Mouse (Mus musculus) embryonic facial prominence, embryonic 10.5 days (tissue): ENCODE data around the gene Csnk2a1. TPM values are rescaled to one million over a fixed set of nuclear protein-coding genes. Genes with fewer than 3 reads are reported as not detected.
"Not testable (repeated sequence)": the region's sequence is repeated elsewhere in the genome, so short reads cannot be mapped to it uniquely, and the experiment has no call there.

ENCODE experiments used
- DNase-seq: peaks from one replicate; pipeline ENCODE4 v3.0.0-alpha.2; 2017; ENCODE audit warnings: low spot score
- H3K27ac ChIP-seq: fragments of 300-500 bp; sonication (generic); replicated peaks from 2 replicates; pipeline ENCODE4 v1.5.1; 2016; ENCODE audit warnings: mild to moderate bottlenecking
- H3K27me3 ChIP-seq: fragments of 300-500 bp; sonication (generic); replicated peaks from 2 replicates; pipeline ENCODE4 v1.6.1; 2016; ENCODE audit warnings: low read depth, mild to moderate bottlenecking; ENCODE audit not compliant: poor library complexity, severe bottlenecking
- H3K36me3 ChIP-seq: fragments of 300-500 bp; sonication (generic); replicated peaks from 2 replicates; pipeline ENCODE4 v1.6.1; 2016; ENCODE audit warnings: mild to moderate bottlenecking, moderate library complexity
- H3K4me1 ChIP-seq: fragments of 300-500 bp; sonication (generic); 2 replicates; pipeline ENCODE4 v1.6.1; 2016
- H3K4me3 ChIP-seq: fragments of 300-500 bp; sonication (generic); 2 replicates; pipeline ENCODE4 v1.5.1; 2016; ENCODE audit warnings: mild to moderate bottlenecking, moderate library complexity
- H3K9me3 ChIP-seq: fragments of 300-500 bp; sonication (generic); 2 replicates; pipeline ENCODE4 v1.6.1; 2016; ENCODE audit warnings: mild to moderate bottlenecking
- WGBS: fragments of 180-500 bp; shearing (Covaris S2); methylation state at CpG from one replicate; pipeline ENCODE4 v1.1.7; 2016; 5-methylcytosine and 5-hydroxymethylcytosine counted together
- polyA plus RNA-seq: library from polyadenylated mRNA; unstranded; fragments of >200 nt; fragmentation: Nextera tagmentation; extraction: Ambion mirVana; gene quantifications from 2 replicates; pipeline ENCODE4 v1.2.1, GENCODE M21; 2016

Gene Csnk2a1
- polyA plus RNA-seq, 1 experiment from 2014 or later: 77.8 TPM

DNA sequence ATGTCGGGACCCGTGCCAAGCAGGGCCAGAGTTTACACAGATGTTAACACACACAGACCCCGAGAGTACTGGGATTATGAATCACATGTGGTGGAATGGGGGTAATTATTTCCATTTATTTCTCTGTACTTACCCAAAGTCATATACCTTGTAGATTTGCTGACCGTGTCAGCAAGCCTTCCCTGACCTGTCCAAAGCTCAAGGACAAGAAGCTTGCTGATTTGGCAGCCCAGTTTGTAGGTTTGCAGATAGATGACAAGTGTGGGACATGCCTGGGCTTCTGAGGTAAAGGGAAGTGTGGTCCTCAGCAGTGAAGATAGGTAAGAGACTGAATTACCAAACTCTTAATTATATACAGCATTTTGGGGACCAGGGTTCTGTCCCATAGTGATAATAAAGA, 23.9 kb downstream of the Csnk2a1 start:
- Histone ChIP-seq H3K27ac (no peak overlapping the region), H3K9me3 (no peaks in the 10 kb centered on the region), H3K4me3 (no peak overlapping the region), H3K4me1 (no peaks in the 10 kb centered on the region), H3K27me3 (no peaks in the 10 kb centered on the region), H3K36me3 (peaks cover 51% of the 10 kb centered on the region)
- DNase-seq: no peak
- 77% methylated on average over 4 of the region's 4 CpGs for WGBS

DNA sequence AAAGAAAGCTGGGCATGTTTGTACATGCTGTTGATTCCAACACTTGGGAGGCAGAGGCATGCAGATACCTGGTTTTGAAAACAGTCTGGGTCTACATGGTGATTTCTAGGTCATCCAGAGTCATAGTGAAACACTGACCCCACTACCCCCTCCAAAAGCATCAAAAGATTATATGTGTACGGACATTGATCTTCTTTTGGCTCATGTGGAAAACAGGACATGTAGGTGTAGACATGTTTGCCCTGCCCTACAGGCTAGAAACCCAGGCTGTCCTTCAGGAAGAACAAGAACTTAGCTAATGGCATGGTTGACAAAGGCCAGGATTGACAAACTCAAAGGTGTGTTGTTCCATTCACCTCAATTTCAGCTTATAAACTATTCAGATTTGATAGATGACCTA, 33.1 kb downstream of the Csnk2a1 start:
- DNase-seq: no peak
- H3K4me3 ChIP-seq: no peak overlapping the region
- H3K27me3 ChIP-seq: no peaks in the 10 kb centered on the region
- H3K4me1 ChIP-seq: no peaks in the 10 kb centered on the region
- H3K27ac ChIP-seq: no peak overlapping the region
- 85% methylated on average over 1 of the region's 1 CpGs for WGBS
- peaks cover 85% of the 10 kb centered on the region for H3K36me3 ChIP-seq
- no peaks in the 10 kb centered on the region for H3K9me3 ChIP-seq

DNA sequence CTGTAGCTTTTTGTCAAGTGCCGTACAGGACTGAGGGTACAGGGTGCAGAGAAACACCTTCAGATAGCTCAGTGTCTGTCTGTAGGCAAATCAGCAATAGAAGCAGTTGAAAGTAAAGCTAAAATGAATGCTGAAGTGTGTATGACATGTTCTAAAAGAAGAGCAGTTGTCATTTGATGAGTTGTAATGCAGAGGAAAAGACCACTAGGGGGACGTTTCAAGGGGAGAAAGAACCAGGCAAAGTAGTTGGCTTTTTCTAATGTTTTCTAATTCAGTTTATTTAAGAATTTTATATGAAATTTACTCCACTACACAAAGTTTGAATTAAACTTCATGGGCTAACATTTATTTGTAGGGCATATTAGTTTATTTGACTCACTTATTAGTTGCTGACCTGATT, 47.0 kb downstream of the Csnk2a1 start:
- H3K9me3 ChIP-seq: no peaks in the 10 kb centered on the region
- DNase-seq: no peak
- H3K4me1 ChIP-seq: no peaks in the 10 kb centered on the region
- H3K27ac ChIP-seq: no peak overlapping the region
- 85% methylated on average over 2 of the region's 2 CpGs for WGBS
- no peaks in the 10 kb centered on the region for H3K27me3 ChIP-seq
- peaks cover 90% of the 10 kb centered on the region for H3K36me3 ChIP-seq
- no peak overlapping the region for H3K4me3 ChIP-seq

- DNase-seq: no peak
- H3K27me3 ChIP-seq: no peaks in the 10 kb centered on the region
- no peak overlapping the region for H3K4me3 ChIP-seq
- H3K4me1 ChIP-seq: no peaks in the 10 kb centered on the region
- peaks cover 88% of the 10 kb centered on the region for H3K36me3 ChIP-seq
- WGBS: 91% methylated on average over 3 of the region's 3 CpGs
- no peaks in the 10 kb centered on the region for H3K9me3 ChIP-seq
- no peak overlapping the region for H3K27ac ChIP-seq
These were observed 54.8 kb downstream of the Csnk2a1 start for GRCm38 (mm10) chr2:152281407-152281806.

DNA sequence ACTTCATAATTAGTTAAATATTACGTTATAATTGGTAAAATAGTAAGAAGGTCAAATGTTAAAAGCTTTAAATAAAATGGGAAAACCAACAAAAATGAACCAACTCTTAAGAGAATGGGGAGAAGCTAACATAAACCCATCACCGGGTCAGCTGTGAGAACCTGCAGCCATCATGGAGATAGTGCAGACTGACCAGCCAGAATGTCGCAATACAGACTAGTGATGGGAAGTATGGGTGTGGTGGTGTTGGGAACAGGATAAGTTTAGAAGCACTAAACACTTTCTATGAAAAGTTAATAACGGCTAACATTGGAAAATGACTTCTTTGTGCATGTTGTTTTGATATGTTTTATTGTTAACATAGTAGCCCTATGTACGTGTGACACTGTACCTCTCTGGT, 60.9 kb downstream of the Csnk2a1 start:
- Histone ChIP-seq H3K4me3 (no peak overlapping the region), H3K27me3 (no peaks in the 10 kb centered on the region), H3K9me3 (no peaks in the 10 kb centered on the region), H3K4me1 (no peaks in the 10 kb centered on the region), H3K27ac (no peak overlapping the region), H3K36me3 (peaks cover 60% of the 10 kb centered on the region)
- WGBS: 91% methylated on average over 5 of the region's 5 CpGs
- no peak for DNase-seq

DNA sequence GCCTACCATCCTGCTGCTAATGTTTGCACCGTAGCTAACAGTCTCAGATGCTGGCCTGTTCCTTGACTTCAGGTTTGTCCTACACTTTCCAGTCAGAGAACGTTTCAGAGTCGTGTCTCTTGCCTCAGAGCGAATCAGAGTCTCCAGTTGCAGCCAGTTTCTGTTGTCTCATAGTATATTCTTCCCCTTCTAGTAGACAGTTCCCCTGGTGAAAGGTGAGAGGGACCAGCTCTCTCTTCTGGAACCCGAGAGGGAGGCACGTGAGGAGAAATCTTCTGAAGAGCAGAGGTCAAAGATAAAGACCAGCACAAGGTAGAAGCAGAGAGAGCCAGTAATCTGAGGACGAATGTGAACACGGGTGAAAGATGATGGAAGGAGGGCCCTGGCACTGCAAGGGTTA, 61.4 kb downstream of the Csnk2a1 start:
- no peak overlapping the region for H3K4me3 ChIP-seq
- H3K27me3 ChIP-seq: no peaks in the 10 kb centered on the region
- no peak overlapping the region for H3K27ac ChIP-seq
- peaks cover 1% of the 10 kb centered on the region; the same call in 1 of the 2 replicates for H3K4me1 ChIP-seq
- 82% methylated on average over 8 of the region's 8 CpGs for WGBS
- no peaks in the 10 kb centered on the region for H3K9me3 ChIP-seq
- no peak for DNase-seq
- H3K36me3 ChIP-seq: peaks cover 56% of the 10 kb centered on the region

GRCm38 (mm10) chr2:152289623-152290022, 63.0 kb downstream of the Csnk2a1 start:
- peaks cover 40% of the 10 kb centered on the region for H3K36me3 ChIP-seq
- H3K27me3 ChIP-seq, DNase-seq, H3K4me1 ChIP-seq, H3K4me3 ChIP-seq, H3K9me3 ChIP-seq, H3K27ac ChIP-seq: not testable (repeated sequence)
- WGBS: 88% methylated on average over 2 of the region's 2 CpGs

DNA sequence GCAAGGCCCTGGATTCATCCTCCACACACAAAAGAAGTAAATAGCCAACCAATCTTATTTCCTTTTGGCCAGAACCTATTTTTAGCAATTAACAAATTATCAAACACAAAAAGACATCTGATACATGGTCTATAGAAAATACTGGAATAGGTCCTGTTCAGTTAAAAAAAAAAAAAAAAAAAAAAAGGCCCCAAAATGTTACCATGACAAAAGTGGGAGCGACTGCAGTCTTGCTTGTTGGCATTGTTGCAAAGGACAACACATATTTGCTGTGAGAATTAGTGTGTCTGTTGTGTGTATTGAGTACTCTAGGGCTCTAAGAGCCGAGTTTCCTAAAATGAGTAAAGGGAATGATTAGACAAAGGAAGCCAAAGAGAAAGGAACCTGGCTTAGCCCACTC, 65.8 kb downstream of the Csnk2a1 start:
- Histone ChIP-seq H3K4me3 (no peak overlapping the region), H3K36me3 (peaks cover 12% of the 10 kb centered on the region), H3K27ac (no peak overlapping the region), H3K9me3 (no peaks in the 10 kb centered on the region), H3K27me3 (no peaks in the 10 kb centered on the region), H3K4me1 (peaks cover 23% of the 10 kb centered on the region)
- 66% methylated on average over 2 of the region's 2 CpGs for WGBS
- no peak for DNase-seq

GRCm38 (mm10) chr2:152293179-152293726, 66.6 kb downstream of the Csnk2a1 start:
- Histone ChIP-seq H3K4me3 (peak overlapping the region; percentile 98), H3K9me3 (no peaks in the 10 kb centered on the region), H3K36me3 (peaks cover 6% of the 10 kb centered on the region), H3K27ac (no peak overlapping the region), H3K4me1 (peaks cover 23% of the 10 kb centered on the region), H3K27me3 (no peaks in the 10 kb centered on the region)
- DNase-seq: no peak
- under 1% methylated on average over 15 of the region's 15 CpGs for WGBS

- Histone ChIP-seq H3K27me3 (no peaks in the 10 kb centered on the region), H3K4me1 (peaks cover 23% of the 10 kb centered on the region), H3K9me3 (no peaks in the 10 kb centered on the region), H3K4me3 (peak within 1 kb of the TSS; percentile 98), H3K36me3 (no peaks in the 10 kb centered on the region; the same call in 1 of the 2 replicates), H3K27ac (peak within 1 kb of the TSS; percentile 95)
- WGBS: under 1% methylated on average over 70 of the region's 70 CpGs
- DNase-seq: peak; percentile 95
These were observed 67.3 kb downstream of the Csnk2a1 start, which contains the start of gene Tbc1d20 for GRCm38 (mm10) chr2:152293727-152294475. Tbc1d20 (plus strand) TSS chr2:152293828.

DNA sequence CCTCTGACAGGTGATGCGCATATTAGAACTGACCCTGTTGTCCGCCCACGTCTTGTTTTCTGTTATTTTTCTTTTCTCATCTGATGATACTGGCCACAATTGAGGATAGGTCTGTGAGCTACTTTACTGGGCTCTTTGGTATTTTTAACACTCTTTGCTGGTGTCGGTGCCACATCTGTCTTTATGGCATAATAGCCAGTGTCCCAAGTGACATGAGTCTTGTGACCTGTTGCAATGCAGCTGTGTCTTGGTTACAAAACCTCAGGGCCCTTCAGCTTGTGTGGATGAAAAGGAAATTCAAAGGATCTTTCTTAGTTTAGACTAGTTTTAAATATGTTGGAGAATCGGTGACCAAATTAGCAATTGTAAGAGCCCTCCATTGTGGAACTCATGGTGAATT, 67.9 kb downstream of the Csnk2a1 start:
- no peaks in the 10 kb centered on the region for H3K27me3 ChIP-seq
- peaks cover 23% of the 10 kb centered on the region for H3K4me1 ChIP-seq
- no peaks in the 10 kb centered on the region for H3K9me3 ChIP-seq
- peak overlapping the region; percentile 98 for H3K4me3 ChIP-seq
- DNase-seq: no peak
- H3K27ac ChIP-seq: peak overlapping the region; percentile 95; the same call in 1 of the 2 replicates
- 45% methylated on average over 5 of the region's 5 CpGs for WGBS
- H3K36me3 ChIP-seq: no peaks in the 10 kb centered on the region; the same call in 1 of the 2 replicates

- no peak for DNase-seq
- H3K9me3 ChIP-seq: no peaks in the 10 kb centered on the region
- H3K27me3 ChIP-seq: no peaks in the 10 kb centered on the region
- H3K4me1 ChIP-seq: peaks cover 11% of the 10 kb centered on the region
- no peak overlapping the region for H3K4me3 ChIP-seq
- peaks cover 64% of the 10 kb centered on the region for H3K36me3 ChIP-seq
- no peak overlapping the region for H3K27ac ChIP-seq
- WGBS: 83% methylated on average over 2 of the region's 2 CpGs
These were observed 76.2 kb downstream of the Csnk2a1 start for GRCm38 (mm10) chr2:152302862-152303261.

GRCm38 (mm10) chr2:152303781-152304180, 77.1 kb downstream of the Csnk2a1 start:
- Histone ChIP-seq H3K27me3 (no peaks in the 10 kb centered on the region), H3K36me3 (peaks cover 73% of the 10 kb centered on the region), H3K9me3 (no peaks in the 10 kb centered on the region), H3K4me1 (peaks cover 11% of the 10 kb centered on the region), H3K27ac (no peak overlapping the region), H3K4me3 (no peak overlapping the region)
- DNase-seq: peak; percentile 41
- WGBS: 50% methylated on average over 5 of the region's 5 CpGs
